Mouse (Mus musculus): Measurements from ENCODE around the gene Ccnk. TPM values are rescaled to one million over a fixed set of nuclear protein-coding genes. Genes with fewer than 3 reads are reported as not detected.

Gene Ccnk
- polyA plus RNA-seq, 1 experiment from 2014 or later = 8.1 TPM

DNA sequence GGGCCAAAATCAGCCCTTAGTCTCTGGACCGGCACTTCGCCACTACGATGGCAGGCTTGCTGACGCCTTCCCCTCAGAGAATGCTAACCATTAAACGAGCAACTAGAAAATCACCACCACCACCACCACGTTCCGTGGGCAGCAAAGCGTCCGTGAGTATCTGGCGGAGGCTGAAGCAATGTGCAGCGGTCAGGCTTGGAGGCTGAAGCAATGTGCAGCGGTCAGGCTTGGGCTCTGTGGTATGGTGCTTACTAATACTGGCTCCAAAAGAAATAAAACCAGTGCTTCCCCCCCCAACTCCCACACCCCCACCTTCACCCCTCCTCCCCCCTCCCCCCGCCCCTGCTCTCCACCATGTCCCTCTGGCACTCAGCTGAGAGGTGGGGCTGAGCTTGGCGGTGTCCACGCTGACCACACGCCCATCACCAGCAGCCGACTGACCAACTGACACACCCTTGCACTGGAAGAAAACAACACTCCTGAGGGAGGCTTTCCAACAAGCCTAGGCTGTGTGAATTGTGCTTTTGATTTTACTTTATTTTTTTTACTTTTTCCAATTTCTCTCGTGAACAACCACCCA is 56.7 kb downstream of the Ccnk start:
- no peak for ATAC-seq (ENCODE audit: low FRiP score)
- Histone ChIP-seq H3K27me3 (ENCODE audit: control insufficient read depth, insufficient read depth, low read length) (no peaks in the 10 kb centered on the region), H3K4me2 (no peak overlapping the region), H3K36me3 (ENCODE audit: control insufficient read depth, insufficient read depth, low read length) (no peaks in the 10 kb centered on the region), H3K9me3 (ENCODE audit: control insufficient read depth, low read length) (no peaks in the 10 kb centered on the region), H3K9ac (ENCODE audit: low read length) (no peak overlapping the region), H3K4me1 (ENCODE audit: control insufficient read depth, insufficient read depth, low read length) (peaks cover 44% of the 10 kb centered on the region), H3K27ac (ENCODE audit: low read depth, low read length) (no peak overlapping the region), H3K4me3 (ENCODE audit: low read depth, low read length) (no peak overlapping the region)
- WGBS = 89% methylated on average over 17 of the region's 18 CpGs
- DNase-seq (ENCODE audit: low spot score, missing footprints) = no peak

DNA sequence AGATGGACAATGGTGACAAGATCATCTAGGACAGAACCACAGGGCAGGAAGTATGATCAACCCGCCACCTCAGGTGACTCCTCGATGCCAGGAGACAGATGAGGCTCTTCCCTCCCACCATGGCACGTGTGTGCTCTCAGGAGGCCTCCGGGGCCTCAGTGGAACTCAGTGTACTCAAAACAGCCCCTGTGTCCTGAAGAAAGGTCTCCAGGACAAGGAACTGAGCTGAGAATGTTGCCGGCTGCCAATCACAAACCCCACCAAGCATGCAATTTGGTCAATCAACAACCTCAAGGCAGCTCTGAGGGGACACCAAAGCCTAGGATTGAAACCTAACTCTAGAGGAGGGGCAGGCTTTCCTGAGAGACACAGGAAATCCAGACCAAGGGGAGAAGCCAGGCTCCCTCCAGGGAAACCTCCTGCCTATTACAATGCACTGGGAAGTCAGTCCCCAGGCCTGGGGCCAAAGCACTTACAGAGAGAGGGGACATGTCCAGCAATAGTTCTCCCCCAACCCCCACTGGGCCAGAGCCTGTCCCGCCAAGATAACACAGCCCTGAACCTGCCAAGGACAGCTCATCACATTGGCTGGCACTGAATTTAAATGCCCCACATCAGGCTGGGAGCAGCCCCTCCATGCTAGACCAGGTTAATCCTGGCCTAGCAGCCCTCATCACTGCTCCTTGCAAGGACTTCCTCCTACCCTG is 58.1 kb downstream of the Ccnk start:
- Histone ChIP-seq H3K4me3 (ENCODE audit: low read depth, low read length) (no peak overlapping the region), H3K4me2 (no peak overlapping the region), H3K36me3 (ENCODE audit: control insufficient read depth, insufficient read depth, low read length) (no peaks in the 10 kb centered on the region), H3K27me3 (ENCODE audit: control insufficient read depth, insufficient read depth, low read length) (no peaks in the 10 kb centered on the region), H3K9ac (ENCODE audit: low read length) (no peak overlapping the region), H3K27ac (ENCODE audit: low read depth, low read length) (no peak overlapping the region), H3K9me3 (ENCODE audit: control insufficient read depth, low read length) (no peaks in the 10 kb centered on the region), H3K4me1 (ENCODE audit: control insufficient read depth, insufficient read depth, low read length) (peaks cover 45% of the 10 kb centered on the region)
- no peak for ATAC-seq (ENCODE audit: low FRiP score)
- WGBS = 73% methylated on average over 6 of the region's 6 CpGs
- DNase-seq (ENCODE audit: low spot score, missing footprints) = no peak

DNA sequence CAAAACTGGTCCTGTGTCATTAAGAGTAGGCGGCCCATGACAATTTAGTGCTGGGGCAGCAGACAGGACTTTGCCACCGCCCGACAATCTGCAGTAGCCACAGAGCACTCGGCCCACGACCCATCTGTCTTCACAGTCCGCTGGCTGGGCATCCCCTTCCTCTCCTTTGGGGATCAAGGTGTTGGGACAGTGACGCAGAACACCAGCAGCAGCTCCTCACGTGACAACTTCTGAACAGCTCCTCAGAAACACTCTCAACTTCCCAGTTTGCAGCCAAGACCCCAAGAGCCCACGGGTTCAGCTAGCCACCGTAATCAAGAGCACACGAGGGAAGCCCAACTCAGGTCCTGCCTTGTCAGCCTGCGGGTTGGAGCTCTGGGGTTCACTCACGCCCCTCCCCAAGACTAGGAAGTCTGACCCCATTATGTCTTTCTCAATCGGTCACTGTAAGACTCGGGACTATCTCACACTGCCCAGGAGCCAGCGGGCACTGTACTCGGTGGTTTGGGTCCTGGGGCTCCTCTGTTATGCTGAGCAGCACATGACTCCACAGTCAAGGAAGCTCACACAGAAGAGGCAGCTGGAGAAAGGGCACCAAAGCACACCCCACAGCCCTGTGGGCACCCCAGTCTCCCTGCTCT is 59.1 kb downstream of the Ccnk start:
- Histone ChIP-seq H3K9ac (ENCODE audit: low read length) (no peak overlapping the region), H3K4me2 (no peak overlapping the region), H3K27ac (ENCODE audit: low read depth, low read length) (no peak overlapping the region), H3K4me1 (ENCODE audit: control insufficient read depth, insufficient read depth, low read length) (peaks cover 55% of the 10 kb centered on the region), H3K9me3 (ENCODE audit: control insufficient read depth, low read length) (no peaks in the 10 kb centered on the region), H3K36me3 (ENCODE audit: control insufficient read depth, insufficient read depth, low read length) (no peaks in the 10 kb centered on the region), H3K27me3 (ENCODE audit: control insufficient read depth, insufficient read depth, low read length) (no peaks in the 10 kb centered on the region), H3K4me3 (ENCODE audit: low read depth, low read length) (no peak overlapping the region)
- ATAC-seq (ENCODE audit: low FRiP score) (no peak), DNase-seq (ENCODE audit: low spot score, missing footprints) (no peak)
- 85% methylated on average over 17 of the region's 17 CpGs for WGBS

DNA sequence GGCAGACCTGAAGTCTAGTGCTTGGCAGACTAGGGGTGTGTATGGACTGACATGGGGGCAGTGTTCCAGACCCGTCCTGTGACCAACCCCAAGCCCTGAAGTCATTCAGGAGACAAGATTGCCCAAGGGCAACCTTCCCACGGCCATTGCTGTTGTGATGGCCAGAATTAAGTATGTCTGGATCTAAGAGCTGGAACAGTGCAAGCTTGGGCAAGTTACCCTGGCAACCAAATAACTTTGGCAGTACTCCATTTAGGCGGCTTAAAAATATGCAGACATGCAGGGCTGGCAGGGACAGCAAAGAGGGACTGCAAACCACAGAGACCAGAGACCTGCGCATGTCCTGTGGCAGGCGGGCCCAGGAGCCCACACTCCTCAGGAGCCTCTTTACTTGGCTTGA is 60.1 kb downstream of the Ccnk start:
- H3K9ac ChIP-seq (ENCODE audit: low read length) = no peak overlapping the region; the same call in 1 of the 2 replicates
- 31% methylated on average over 5 of the region's 5 CpGs for WGBS
- H3K4me2 ChIP-seq = peak overlapping the region; percentile 21; the same call in 1 of the 2 replicates
- no peak overlapping the region for H3K4me3 ChIP-seq (ENCODE audit: low read depth, low read length)
- H3K36me3 ChIP-seq (ENCODE audit: control insufficient read depth, insufficient read depth, low read length) = no peaks in the 10 kb centered on the region
- peaks cover 64% of the 10 kb centered on the region for H3K4me1 ChIP-seq (ENCODE audit: control insufficient read depth, insufficient read depth, low read length)
- ATAC-seq (ENCODE audit: low FRiP score) = peak; percentile 13; the same call in 1 of the 2 replicates
- H3K27me3 ChIP-seq (ENCODE audit: control insufficient read depth, insufficient read depth, low read length) = no peaks in the 10 kb centered on the region
- H3K9me3 ChIP-seq (ENCODE audit: control insufficient read depth, low read length) = no peaks in the 10 kb centered on the region
- peak overlapping the region; percentile 89 for H3K27ac ChIP-seq (ENCODE audit: low read depth, low read length)
- no peak for DNase-seq (ENCODE audit: low spot score, missing footprints)

DNA sequence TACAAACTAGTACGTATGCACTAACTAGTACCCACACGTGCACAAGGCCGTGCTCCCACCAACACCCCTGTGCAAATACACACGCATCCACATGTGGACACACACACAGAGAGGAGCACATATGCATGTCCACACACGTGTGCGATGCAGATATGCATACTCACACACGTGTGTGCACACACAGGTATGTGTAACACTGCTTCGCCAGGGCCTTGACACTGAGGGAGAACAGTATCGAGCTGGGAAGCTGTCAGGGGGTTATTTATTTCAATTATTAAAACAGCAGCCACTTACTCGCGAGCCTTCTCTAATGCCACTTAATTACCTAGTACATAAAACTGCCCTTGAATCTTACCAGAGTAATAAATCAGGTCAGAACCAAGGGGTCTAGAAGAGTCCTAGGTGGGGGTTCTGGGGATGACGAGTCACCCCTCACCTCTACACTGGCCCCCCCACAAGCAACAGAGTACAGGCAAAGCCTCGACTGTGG is 61.1 kb downstream of the Ccnk start:
- 0 out of 2 replicates have a peak, but pooled peaks have one; percentile 8 for ATAC-seq (ENCODE audit: low FRiP score)
- 71% methylated on average over 13 of the region's 13 CpGs for WGBS
- peaks cover 74% of the 10 kb centered on the region for H3K4me1 ChIP-seq (ENCODE audit: control insufficient read depth, insufficient read depth, low read length)
- H3K36me3 ChIP-seq (ENCODE audit: control insufficient read depth, insufficient read depth, low read length) = no peaks in the 10 kb centered on the region
- H3K27me3 ChIP-seq (ENCODE audit: control insufficient read depth, insufficient read depth, low read length) = no peaks in the 10 kb centered on the region
- H3K4me3 ChIP-seq (ENCODE audit: low read depth, low read length) = no peak overlapping the region
- H3K9me3 ChIP-seq (ENCODE audit: control insufficient read depth, low read length) = no peaks in the 10 kb centered on the region
- peak overlapping the region; percentile 25 for H3K4me2 ChIP-seq
- peak overlapping the region; percentile 89 for H3K27ac ChIP-seq (ENCODE audit: low read depth, low read length)
- peak overlapping the region; percentile 53 for H3K9ac ChIP-seq (ENCODE audit: low read length)
- peak; percentile 92 for DNase-seq (ENCODE audit: low spot score, missing footprints)

DNA sequence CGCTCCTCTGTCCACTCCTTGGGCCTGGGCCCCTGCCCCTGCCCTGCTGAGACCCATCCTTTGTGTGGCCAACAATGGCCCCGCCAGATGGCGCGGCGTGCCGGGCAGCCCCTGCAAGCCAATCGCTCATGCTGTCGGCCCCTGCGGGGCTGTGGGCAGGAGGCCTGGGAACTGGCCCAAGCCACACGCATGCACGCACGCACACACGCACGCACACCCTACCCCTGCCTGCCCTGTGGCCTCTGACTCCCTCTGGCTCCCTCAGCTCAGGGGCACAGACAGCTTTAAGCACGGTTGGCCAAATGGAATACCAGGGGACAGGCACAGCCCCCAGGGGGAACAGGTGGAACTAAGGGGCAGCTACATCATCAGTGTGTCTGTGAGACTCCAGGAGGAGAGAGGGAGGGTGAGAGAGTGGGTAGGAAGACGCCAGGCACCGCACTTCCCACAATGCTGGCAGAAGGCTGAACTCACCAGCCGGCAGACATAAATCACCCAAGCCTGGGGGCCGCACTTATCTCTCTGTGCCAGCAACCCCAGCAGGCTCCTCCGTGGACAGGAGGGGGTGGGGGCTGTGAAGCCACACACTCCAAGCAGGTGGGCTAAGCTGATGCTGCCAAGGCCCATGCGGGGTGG is 61.7 kb downstream of the Ccnk start:
- ATAC-seq (ENCODE audit: low FRiP score) = peak; percentile 78
- no peak overlapping the region for H3K4me3 ChIP-seq (ENCODE audit: low read depth, low read length)
- DNase-seq (ENCODE audit: low spot score, missing footprints) = peak; percentile 97
- H3K4me2 ChIP-seq = peak overlapping the region; percentile 25
- WGBS = 11% methylated on average over 21 of the region's 21 CpGs
- no peaks in the 10 kb centered on the region for H3K36me3 ChIP-seq (ENCODE audit: control insufficient read depth, insufficient read depth, low read length)
- H3K9ac ChIP-seq (ENCODE audit: low read length) = peak overlapping the region; percentile 53
- peak overlapping the region; percentile 89 for H3K27ac ChIP-seq (ENCODE audit: low read depth, low read length)
- H3K4me1 ChIP-seq (ENCODE audit: control insufficient read depth, insufficient read depth, low read length) = peaks cover 77% of the 10 kb centered on the region
- H3K9me3 ChIP-seq (ENCODE audit: control insufficient read depth, low read length) = no peaks in the 10 kb centered on the region
- H3K27me3 ChIP-seq (ENCODE audit: control insufficient read depth, insufficient read depth, low read length) = no peaks in the 10 kb centered on the region

DNA sequence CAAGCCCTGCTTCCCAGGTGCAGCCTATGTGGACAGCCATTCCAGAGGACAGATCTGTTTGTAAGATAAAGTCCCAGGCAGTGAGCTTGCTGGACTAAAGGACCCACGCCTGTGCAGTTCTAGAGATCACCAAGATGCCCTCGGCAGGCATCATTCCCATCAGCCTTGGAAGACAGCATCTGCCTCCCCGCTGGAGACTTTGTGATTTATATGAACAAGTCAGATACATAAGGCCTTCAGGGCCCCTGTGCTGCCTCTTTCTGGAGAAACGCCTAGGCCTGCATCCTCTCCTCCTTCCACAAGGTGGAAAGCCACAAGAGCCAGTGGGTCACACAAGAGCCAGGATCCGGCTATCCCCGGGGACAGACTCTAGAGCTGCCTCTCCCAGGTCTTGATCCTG is 62.2 kb downstream of the Ccnk start:
- ATAC-seq (ENCODE audit: low FRiP score) (no peak), DNase-seq (ENCODE audit: low spot score, missing footprints) (peak; percentile 92)
- Histone ChIP-seq H3K36me3 (ENCODE audit: control insufficient read depth, insufficient read depth, low read length) (no peaks in the 10 kb centered on the region), H3K9me3 (ENCODE audit: control insufficient read depth, low read length) (no peaks in the 10 kb centered on the region), H3K4me1 (ENCODE audit: control insufficient read depth, insufficient read depth, low read length) (peaks cover 81% of the 10 kb centered on the region), H3K27me3 (ENCODE audit: control insufficient read depth, insufficient read depth, low read length) (no peaks in the 10 kb centered on the region), H3K4me2 (peak overlapping the region; percentile 25), H3K27ac (ENCODE audit: low read depth, low read length) (peak overlapping the region; percentile 89), H3K9ac (ENCODE audit: low read length) (peak overlapping the region; percentile 53), H3K4me3 (ENCODE audit: low read depth, low read length) (no peak overlapping the region)
- WGBS = 48% methylated on average over 6 of the region's 6 CpGs

DNA sequence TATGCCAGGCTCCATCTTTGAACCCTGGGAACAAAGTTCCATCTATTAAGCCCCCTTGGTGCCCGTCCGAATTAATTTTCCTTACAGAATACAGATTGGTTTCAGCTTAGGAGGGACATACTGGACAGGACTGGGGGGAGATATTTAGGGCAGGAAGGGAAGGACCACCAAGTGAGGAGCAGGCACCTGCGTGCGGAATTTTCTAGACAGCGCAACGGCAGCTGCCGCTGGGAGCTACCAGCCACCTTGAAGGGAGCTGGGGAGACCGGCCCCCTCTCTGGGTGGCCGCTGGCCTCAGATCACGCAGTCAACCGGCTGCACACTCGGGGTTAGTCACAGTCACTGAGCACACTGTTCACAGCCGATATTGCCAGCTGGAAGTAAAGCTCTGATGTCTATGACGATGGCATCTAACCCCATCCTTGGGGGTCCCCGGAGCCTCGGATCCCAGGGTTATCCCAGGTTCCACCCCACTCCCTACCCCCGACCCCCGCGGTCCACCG is 62.9 kb downstream of the Ccnk start:
- H3K27ac ChIP-seq (ENCODE audit: low read depth, low read length) = peak overlapping the region; percentile 89
- no peak overlapping the region for H3K4me2 ChIP-seq
- H3K36me3 ChIP-seq (ENCODE audit: control insufficient read depth, insufficient read depth, low read length) = no peaks in the 10 kb centered on the region
- no peaks in the 10 kb centered on the region for H3K27me3 ChIP-seq (ENCODE audit: control insufficient read depth, insufficient read depth, low read length)
- H3K9ac ChIP-seq (ENCODE audit: low read length) = peak overlapping the region; percentile 37; the same call in 1 of the 2 replicates
- 41% methylated on average over 20 of the region's 20 CpGs for WGBS
- peaks cover 78% of the 10 kb centered on the region for H3K4me1 ChIP-seq (ENCODE audit: control insufficient read depth, insufficient read depth, low read length)
- no peaks in the 10 kb centered on the region for H3K9me3 ChIP-seq (ENCODE audit: control insufficient read depth, low read length)
- ATAC-seq (ENCODE audit: low FRiP score) = no peak
- DNase-seq (ENCODE audit: low spot score, missing footprints) = peak; percentile 91
- no peak overlapping the region for H3K4me3 ChIP-seq (ENCODE audit: low read depth, low read length)

Data from midbrain, embryonic 11.5 days (tissue).